Mouse (Mus musculus): Measurements from ENCODE around the gene Slc25a33.
A peak's percentile ranks its signal among the peaks of the same experiment; 100 is the strongest.

The Slc25a33 gene

GRCm38 (mm10) chr4:149724916-149725470 is 49.1 kb downstream of the Slc25a33 start:
- no peak for DNase-seq

GRCm38 (mm10) chr4:149723855-149724731 is 50.0 kb downstream of the Slc25a33 start:
- DNase-seq, result peak; percentile 31

- DNase-seq, result no peak
Measured at GRCm38 (mm10) chr4:149723021-149723390, 51.1 kb downstream of the Slc25a33 start.

- no peak for DNase-seq
Measured at GRCm38 (mm10) chr4:149722104-149723020, 51.7 kb downstream of the Slc25a33 start.

GRCm38 (mm10) chr4:149721163-149721562 is 52.9 kb downstream of the Slc25a33 start:
- no peak for DNase-seq

- DNase-seq, result peak; percentile 76
Measured at GRCm38 (mm10) chr4:149719686-149720085, 54.4 kb downstream of the Slc25a33 start.

- no peak for DNase-seq
Measured at GRCm38 (mm10) chr4:149714542-149714941, 59.5 kb downstream of the Slc25a33 start.

GRCm38 (mm10) chr4:149711955-149712354 is 62.1 kb downstream of the Slc25a33 start:
- no peak for DNase-seq

GRCm38 (mm10) chr4:149711485-149711884 is 62.6 kb downstream of the Slc25a33 start:
- DNase-seq, result no peak

- DNase-seq, result no peak
Measured at GRCm38 (mm10) chr4:149710510-149710909, 63.6 kb downstream of the Slc25a33 start.

- DNase-seq, result no peak
Measured at GRCm38 (mm10) chr4:149705941-149706340, 68.1 kb downstream of the Slc25a33 start.

- no peak for DNase-seq
Measured at GRCm38 (mm10) chr4:149705298-149705697, 68.8 kb downstream of the Slc25a33 start.

- no peak for DNase-seq
Measured at GRCm38 (mm10) chr4:149702210-149702979, 71.7 kb downstream of the Slc25a33 start, which contains the start of gene Pik3cd. TSS of gene Pik3cd (minus strand) at chr4:149702571.

- no peak for DNase-seq
Measured at GRCm38 (mm10) chr4:149701426-149702209, 72.5 kb downstream of the Slc25a33 start.

- DNase-seq, result no peak
Measured at GRCm38 (mm10) chr4:149699953-149700352, 74.1 kb downstream of the Slc25a33 start.

- DNase-seq, result peak; percentile 44
Measured at GRCm38 (mm10) chr4:149698197-149698821, 75.8 kb downstream of the Slc25a33 start.

GRCm38 (mm10) chr4:149697506-149698196 is 76.4 kb downstream of the Slc25a33 start:
- DNase-seq, result no peak

GRCm38 (mm10) chr4:149696189-149696971 is 77.7 kb downstream of the Slc25a33 start:
- DNase-seq, result no peak

All from right cerebral cortex, postnatal 4 days (tissue).